Mouse (Mus musculus): ENCODE measurements around the gene Usp11. TPM values are rescaled to one million over a fixed set of nuclear protein-coding genes. Genes with fewer than 3 reads are reported as not detected.
A peak's percentile ranks its signal among the peaks of the same experiment; 100 is the strongest.
"Not testable (repeated sequence)": the region's sequence is repeated elsewhere in the genome, so short reads cannot be mapped to it uniquely, and the experiment has no call there.

The Usp11 gene
- polyA plus RNA-seq, 1 experiment from 2014 or later: 86.6 TPM

DNA sequence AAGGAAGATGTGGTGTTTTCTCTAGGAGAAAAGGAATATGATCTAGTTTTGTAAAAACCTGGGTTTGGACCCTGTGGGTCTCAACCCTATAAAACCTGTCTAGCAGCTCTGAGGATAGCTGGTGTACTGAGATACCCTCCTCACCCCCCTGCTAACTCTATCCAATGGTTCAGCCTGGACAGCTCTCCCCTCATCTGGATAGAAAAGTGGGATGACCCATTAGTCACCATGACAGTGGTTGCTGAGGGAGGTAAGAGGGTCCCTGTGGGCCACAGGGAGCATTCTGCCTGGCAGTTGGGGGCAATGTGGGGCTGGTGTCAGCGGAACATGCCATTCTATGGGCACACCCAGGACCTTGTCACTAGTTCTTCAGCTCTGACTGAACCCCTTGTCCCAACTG is 11.1 kb upstream of the Usp11 start:
- WGBS: 84% methylated on average over 1 of the region's 1 CpGs
- H3K4me1 ChIP-seq: peaks cover 21% of the 10 kb centered on the region
- H3K27ac ChIP-seq (replicated peaks): no peak overlapping the region
- no peaks in the 10 kb centered on the region for H3K27me3 ChIP-seq
- peaks cover 22% of the 10 kb centered on the region; the same call in 1 of the 2 replicates for H3K36me3 ChIP-seq
- no peak overlapping the region for H3K4me2 ChIP-seq (replicated peaks)
- H3K4me3 ChIP-seq: no peak overlapping the region
- H3K9me3 ChIP-seq: no peaks in the 10 kb centered on the region
- H3K9ac ChIP-seq (replicated peaks): no peak overlapping the region
- ATAC-seq (replicated peaks): no peak

DNA sequence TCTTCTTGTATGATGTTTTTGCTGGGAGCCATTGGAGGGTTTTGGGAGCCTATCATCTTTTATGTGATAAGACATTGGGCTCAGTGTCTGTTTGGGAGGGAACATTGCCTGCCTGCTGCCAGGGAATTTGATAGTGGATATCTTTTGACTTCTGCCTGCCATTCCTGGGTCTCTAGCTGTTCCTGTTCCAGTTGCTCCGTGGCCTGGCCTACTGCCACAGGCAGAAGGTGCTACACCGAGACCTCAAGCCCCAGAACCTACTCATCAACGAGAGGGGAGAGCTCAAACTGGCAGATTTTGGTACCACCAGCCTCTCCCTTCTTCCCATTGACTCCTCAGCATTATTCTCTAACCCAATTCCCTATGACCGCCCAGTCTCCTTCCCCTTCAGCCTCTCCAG is 7.9 kb upstream of the Usp11 start:
- Histone ChIP-seq H3K4me2 (replicated peaks) (no peak overlapping the region), H3K27ac (replicated peaks) (no peak overlapping the region), H3K4me1 (peaks cover 3% of the 10 kb centered on the region; the same call in 1 of the 2 replicates), H3K9me3 (no peaks in the 10 kb centered on the region), H3K36me3 (peaks cover 36% of the 10 kb centered on the region; the same call in 1 of the 2 replicates), H3K27me3 (no peaks in the 10 kb centered on the region), H3K9ac (replicated peaks) (no peak overlapping the region), H3K4me3 (no peak overlapping the region)
- 91% methylated on average over 4 of the region's 4 CpGs for WGBS
- no peak for ATAC-seq (replicated peaks)

DNA sequence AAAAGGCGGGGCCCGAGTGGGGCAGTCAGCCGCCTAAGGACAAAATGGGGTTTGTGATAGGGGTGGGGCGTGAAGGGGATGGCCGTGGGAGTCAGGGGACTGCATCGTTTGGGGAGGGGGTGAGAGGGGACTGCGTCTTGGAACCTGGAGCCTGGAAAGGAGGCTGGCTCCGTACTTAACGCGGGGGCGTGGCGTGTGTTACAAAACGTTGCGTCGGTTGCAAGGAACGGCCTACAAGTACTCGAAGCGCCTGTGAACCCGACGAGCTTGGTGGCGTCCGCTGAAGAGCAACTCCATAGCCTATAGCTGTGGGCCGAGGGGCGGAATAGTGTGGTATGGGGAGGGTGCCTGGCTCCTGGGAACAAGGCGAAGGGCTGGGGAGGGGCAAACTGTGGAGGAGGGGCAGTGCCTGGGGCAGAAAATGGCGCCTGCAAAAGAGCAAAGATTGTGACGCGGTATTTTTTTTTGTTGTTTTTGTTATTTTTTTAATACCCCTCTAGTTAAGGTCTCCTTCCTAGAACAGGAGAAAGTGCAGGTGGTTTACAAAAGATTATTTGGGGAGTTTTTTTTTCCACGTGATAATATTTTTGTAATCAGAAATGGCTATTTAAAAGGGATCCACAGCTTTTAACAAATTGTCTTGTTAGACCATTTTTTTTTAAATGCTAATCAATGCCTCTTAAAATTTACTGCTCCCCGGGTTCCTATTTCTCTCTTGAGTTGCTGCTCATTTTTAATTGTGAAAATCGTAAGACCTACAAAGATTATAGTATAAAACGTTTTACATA is 783 bp downstream of the Usp11 start:
- Histone ChIP-seq H3K4me1 (no peaks in the 10 kb centered on the region), H3K4me2 (replicated peaks) (peak overlapping the region; percentile 43), H3K36me3 (peaks cover 2% of the 10 kb centered on the region; the same call in 1 of the 2 replicates), H3K27me3 (no peaks in the 10 kb centered on the region), H3K9ac (replicated peaks) (peak overlapping the region; percentile 67), H3K9me3 (no peaks in the 10 kb centered on the region), H3K4me3 (peak overlapping the region; percentile 65), H3K27ac (replicated peaks) (peak overlapping the region; percentile 95)
- WGBS: 14% methylated on average over 32 of the region's 32 CpGs
- peak; percentile 95 for ATAC-seq (replicated peaks)

DNA sequence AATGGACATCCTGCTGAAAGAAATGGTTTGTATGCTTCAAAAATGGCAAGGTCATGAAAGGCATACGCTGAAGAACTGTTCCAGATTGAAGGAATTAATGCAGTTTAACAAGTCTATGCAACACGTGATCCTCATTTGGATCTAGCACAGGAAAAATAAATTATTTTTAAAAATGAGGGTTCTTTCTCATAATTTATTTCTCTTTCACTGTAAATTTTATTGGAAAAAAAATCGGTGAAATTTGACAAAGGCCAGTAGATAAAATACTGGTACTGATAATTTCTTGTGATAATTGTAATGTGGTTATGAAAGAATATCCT is 1.3 kb downstream of the Usp11 start:
- Histone ChIP-seq H3K27me3 (no peaks in the 10 kb centered on the region), H3K4me2 (replicated peaks) (peak overlapping the region; percentile 43), H3K36me3 (no peaks in the 10 kb centered on the region), H3K9me3 (no peaks in the 10 kb centered on the region), H3K4me3 (peak overlapping the region; percentile 65), H3K9ac (replicated peaks) (peak overlapping the region; percentile 67; the same call in 1 of the 2 replicates), H3K4me1 (no peaks in the 10 kb centered on the region), H3K27ac (replicated peaks) (no peak overlapping the region)
- WGBS: 31% methylated on average over 3 of the region's 3 CpGs
- no peak for ATAC-seq (replicated peaks)

DNA sequence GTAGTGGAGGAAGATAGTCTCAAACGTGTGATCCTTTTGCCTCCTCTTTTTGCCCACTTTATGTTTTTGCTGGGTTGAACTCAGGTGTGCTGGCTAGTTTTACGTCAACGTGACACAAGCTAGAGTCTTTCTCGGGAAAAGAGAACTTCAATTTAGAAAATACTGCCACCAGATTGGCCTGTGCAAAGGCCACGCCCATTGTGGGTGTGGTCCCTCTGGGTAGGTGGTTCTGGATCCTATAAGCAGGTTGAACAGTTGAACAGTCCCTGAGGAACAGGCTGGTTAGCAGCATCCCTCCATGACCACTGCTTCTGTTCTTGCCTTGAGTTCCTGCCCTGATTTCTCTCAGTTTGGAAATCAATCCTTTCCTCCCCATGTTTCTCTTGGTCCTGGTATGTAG is 25.0 kb downstream of the Usp11 start:
- WGBS: 71% methylated on average over 5 of the region's 5 CpGs
- H3K27ac ChIP-seq (replicated peaks): no peak overlapping the region
- no peaks in the 10 kb centered on the region for H3K36me3 ChIP-seq
- H3K9me3 ChIP-seq: no peaks in the 10 kb centered on the region
- no peaks in the 10 kb centered on the region for H3K27me3 ChIP-seq
- ATAC-seq (replicated peaks): no peak
- no peak overlapping the region for H3K4me3 ChIP-seq
- H3K4me1 ChIP-seq: no peaks in the 10 kb centered on the region
- no peak overlapping the region for H3K9ac ChIP-seq (replicated peaks)
- no peak overlapping the region for H3K4me2 ChIP-seq (replicated peaks)

DNA sequence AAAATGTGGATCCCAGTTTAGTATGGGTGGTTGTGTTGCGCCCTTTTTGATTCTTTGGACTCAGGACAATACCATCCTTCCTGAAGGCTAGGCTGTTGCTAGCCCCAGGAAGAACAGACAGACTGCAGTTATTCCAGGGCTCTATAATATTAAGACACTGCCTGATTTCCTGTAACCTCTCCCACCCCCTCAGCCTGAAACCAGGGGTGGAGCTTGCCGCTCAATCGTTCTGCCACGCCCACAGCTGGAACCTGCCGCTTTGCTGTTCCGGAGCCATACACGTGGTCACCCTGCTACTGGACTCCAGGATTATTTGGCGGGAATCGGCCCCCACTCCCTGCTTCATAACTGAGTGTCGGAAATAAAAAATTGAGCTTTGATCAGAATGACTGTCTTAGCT is 26.3 kb downstream of the Usp11 start:
- 51% methylated on average over 10 of the region's 10 CpGs for WGBS
- not testable (repeated sequence) for H3K36me3 ChIP-seq

DNA sequence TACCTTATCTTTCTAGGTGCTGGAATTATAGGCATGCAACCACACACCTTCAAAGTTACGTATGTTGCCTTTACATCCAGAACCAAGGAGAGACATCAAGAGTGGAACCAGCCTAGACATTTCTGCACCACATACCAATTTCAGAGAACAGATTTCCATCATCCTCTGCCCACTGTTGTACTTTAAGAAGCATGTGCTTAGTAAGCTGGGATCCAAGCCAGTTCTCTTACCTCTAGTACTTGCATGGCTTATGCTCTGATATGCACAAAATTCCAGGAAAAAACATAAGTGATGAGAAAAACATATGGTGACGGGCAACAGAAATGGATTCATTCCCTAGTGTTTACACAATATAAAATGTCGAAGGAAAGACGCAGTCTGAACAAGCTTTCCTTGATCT is 32.8 kb downstream of the Usp11 start:
- no peak for ATAC-seq (replicated peaks)
- Histone ChIP-seq H3K27ac (replicated peaks) (no peak overlapping the region), H3K27me3 (no peaks in the 10 kb centered on the region), H3K4me1 (no peaks in the 10 kb centered on the region), H3K9me3 (no peaks in the 10 kb centered on the region), H3K4me3 (no peak overlapping the region), H3K36me3 (no peaks in the 10 kb centered on the region), H3K9ac (replicated peaks) (no peak overlapping the region), H3K4me2 (replicated peaks) (no peak overlapping the region)
- 88% methylated on average over 4 of the region's 4 CpGs for WGBS

More for the DNA sequence above, 26.3 kb downstream of the Usp11 start:
- ATAC-seq (replicated peaks); H3K9ac ChIP-seq (replicated peaks); H3K9me3 ChIP-seq; H3K4me3 ChIP-seq; H3K4me1 ChIP-seq; H3K4me2 ChIP-seq (replicated peaks); H3K27me3 ChIP-seq; H3K27ac ChIP-seq (replicated peaks): not testable (repeated sequence)

DNA sequence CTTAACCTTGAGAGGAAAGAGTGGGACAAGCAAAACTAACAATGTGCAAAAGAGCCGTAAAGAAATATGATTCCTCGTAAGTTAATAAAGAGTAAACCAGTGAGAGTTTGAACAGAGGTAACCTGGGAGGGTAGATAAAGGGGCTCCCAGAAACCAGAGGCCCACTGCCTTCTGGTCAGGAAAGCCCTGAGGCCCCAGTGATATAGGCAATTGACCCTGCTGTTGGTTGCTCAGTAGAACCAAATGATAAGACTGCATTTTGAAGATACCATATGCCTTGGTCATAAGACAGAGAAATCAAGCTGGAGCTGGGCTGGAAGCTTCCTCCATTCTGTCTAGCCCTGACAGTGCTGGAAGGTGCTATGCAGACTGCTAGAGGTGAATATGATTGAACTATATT is 45.1 kb downstream of the Usp11 start:
- H3K27me3 ChIP-seq: no peaks in the 10 kb centered on the region
- 91% methylated on average over 2 of the region's 2 CpGs for WGBS
- H3K4me3 ChIP-seq: no peak overlapping the region
- no peaks in the 10 kb centered on the region for H3K4me1 ChIP-seq
- no peaks in the 10 kb centered on the region for H3K9me3 ChIP-seq
- ATAC-seq (replicated peaks): no peak
- no peak overlapping the region for H3K9ac ChIP-seq (replicated peaks)
- no peak overlapping the region for H3K27ac ChIP-seq (replicated peaks)
- no peaks in the 10 kb centered on the region for H3K36me3 ChIP-seq
- H3K4me2 ChIP-seq (replicated peaks): no peak overlapping the region

DNA sequence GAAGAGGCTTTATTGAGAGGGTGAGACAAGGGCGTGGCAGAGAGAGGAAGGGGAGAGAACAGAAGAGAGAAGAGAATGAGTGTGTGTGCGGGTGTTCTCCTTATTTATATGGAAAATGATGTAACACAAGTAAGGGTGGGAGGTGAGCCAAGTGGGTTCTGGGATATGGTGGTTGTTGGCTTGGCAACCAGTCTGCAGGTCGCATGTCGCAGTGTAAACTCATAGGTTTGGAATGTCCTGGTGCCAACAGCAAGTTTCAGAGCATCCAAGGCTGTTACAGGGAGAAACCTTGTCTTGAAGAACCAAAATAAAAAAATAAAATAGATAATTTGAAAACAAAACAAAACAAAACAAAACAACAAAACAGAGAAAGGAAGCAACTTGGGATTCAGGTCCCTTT is 57.5 kb downstream of the Usp11 start:
- Histone ChIP-seq H3K9ac (replicated peaks) (no peak overlapping the region), H3K27ac (replicated peaks) (no peak overlapping the region), H3K4me2 (replicated peaks) (no peak overlapping the region), H3K4me1 (no peaks in the 10 kb centered on the region), H3K4me3 (no peak overlapping the region), H3K36me3 (no peaks in the 10 kb centered on the region), H3K9me3 (no peaks in the 10 kb centered on the region), H3K27me3 (no peaks in the 10 kb centered on the region)
- ATAC-seq (replicated peaks): no peak
- 75% methylated on average over 4 of the region's 4 CpGs for WGBS

Other genes starting within 250 kb of the Usp11 start
- 0.24 and 0.49 TPM in 2 replicates for gene Rgn, start 154.1 kb upstream of the Usp11 start, polyA plus RNA-seq (2015; fragmentation: Nextera tagmentation; extraction: Ambion mirVana)
- 66.9 and 70.1 TPM in 2 replicates for gene Rbm10, start 86.4 kb upstream of the Usp11 start, polyA plus RNA-seq (2015; fragmentation: Nextera tagmentation; extraction: Ambion mirVana)
- gene Ndufb11, start 86.3 kb upstream of the Usp11 start, polyA plus RNA-seq (2015; fragmentation: Nextera tagmentation; extraction: Ambion mirVana): 192 and 199 TPM in 2 replicates
- 407 and 417 TPM in 2 replicates for gene Uba1, start 45.6 kb upstream of the Usp11 start, polyA plus RNA-seq (2015; fragmentation: Nextera tagmentation; extraction: Ambion mirVana)
- 133 and 137 TPM in 2 replicates for gene Cdk16, start 16.0 kb upstream of the Usp11 start, polyA plus RNA-seq (2015; fragmentation: Nextera tagmentation; extraction: Ambion mirVana)
- gene Araf, start 93.9 kb downstream of the Usp11 start, polyA plus RNA-seq (2015; fragmentation: Nextera tagmentation; extraction: Ambion mirVana): 224 and 234 TPM in 2 replicates
- gene Timp1, start 166.3 kb downstream of the Usp11 start, polyA plus RNA-seq (2015; fragmentation: Nextera tagmentation; extraction: Ambion mirVana): 2.4 and 2.9 TPM in 2 replicates
- 31.9 and 35.8 TPM in 2 replicates for gene Syn1, start 217.1 kb downstream of the Usp11 start, polyA plus RNA-seq (2015; fragmentation: Nextera tagmentation; extraction: Ambion mirVana)
- gene Cfp, start 227.6 kb downstream of the Usp11 start, polyA plus RNA-seq (2015; fragmentation: Nextera tagmentation; extraction: Ambion mirVana): 5.9 and 6.3 TPM in 2 replicates
- gene Elk1, start 246.7 kb downstream of the Usp11 start, polyA plus RNA-seq (2015; fragmentation: Nextera tagmentation; extraction: Ambion mirVana): 23.4 and 26.5 TPM in 2 replicates